Mouse (Mus musculus): ENCODE measurements around the gene Rnf223. TPM values are rescaled to one million over a fixed set of nuclear protein-coding genes. Genes with fewer than 3 reads are reported as not detected.
A peak's percentile ranks its signal among the peaks of the same experiment; 100 is the strongest.

Rnf223 gene
- polyA plus RNA-seq (2017; shearing (Covaris generic)) = not detected

GRCm38 (mm10) chr4:156130436-156130835 lies at the start of gene Rnf223:
Gene Rnf223, plus strand, starts transcription at chr4:156130513.
- no peak for ATAC-seq

GRCm38 (mm10) chr4:156082621-156083234 lies 47.6 kb upstream of the Rnf223 start:
- no peak for ATAC-seq

GRCm38 (mm10) chr4:156083348-156083747 lies 47.0 kb upstream of the Rnf223 start:
- no peak for ATAC-seq

GRCm38 (mm10) chr4:156084096-156084879 lies 46.0 kb upstream of the Rnf223 start:
- ATAC-seq = no peak

- ATAC-seq = no peak
Measured at GRCm38 (mm10) chr4:156085256-156085655, 45.1 kb upstream of the Rnf223 start.

GRCm38 (mm10) chr4:156087398-156088087 lies 42.8 kb upstream of the Rnf223 start:
- ATAC-seq = no peak

- no peak for ATAC-seq
Measured at GRCm38 (mm10) chr4:156091236-156091635, 39.1 kb upstream of the Rnf223 start.

- no peak for ATAC-seq
Measured at GRCm38 (mm10) chr4:156092765-156093164, 37.5 kb upstream of the Rnf223 start.

- no peak for ATAC-seq
Measured at GRCm38 (mm10) chr4:156093758-156094157, 36.6 kb upstream of the Rnf223 start.

- no peak for ATAC-seq
Measured at GRCm38 (mm10) chr4:156096191-156096590, 34.1 kb upstream of the Rnf223 start.

- no peak for ATAC-seq
Measured at GRCm38 (mm10) chr4:156097770-156098366, 32.4 kb upstream of the Rnf223 start.

- ATAC-seq = no peak
Measured at GRCm38 (mm10) chr4:156099427-156099826, 30.9 kb upstream of the Rnf223 start.

- ATAC-seq = no peak
Measured at GRCm38 (mm10) chr4:156100501-156100900, 29.8 kb upstream of the Rnf223 start.

GRCm38 (mm10) chr4:156101481-156101903 lies 28.8 kb upstream of the Rnf223 start:
- ATAC-seq = no peak

- ATAC-seq = no peak
Measured at GRCm38 (mm10) chr4:156103342-156103741, 27.0 kb upstream of the Rnf223 start.

- ATAC-seq = no peak
Measured at GRCm38 (mm10) chr4:156108606-156109546, 21.4 kb upstream of the Rnf223 start.

GRCm38 (mm10) chr4:156109570-156110331 lies 20.6 kb upstream of the Rnf223 start, which contains the start of gene 9430015G10Rik:
Gene 9430015G10Rik, plus strand, starts transcription at chr4:156109982.
- peak; percentile 95 for ATAC-seq

GRCm38 (mm10) chr4:156124077-156124476 lies 6.2 kb upstream of the Rnf223 start:
- ATAC-seq = no peak

GRCm38 (mm10) chr4:156125393-156125792 lies 4.9 kb upstream of the Rnf223 start:
- ATAC-seq = no peak

GRCm38 (mm10) chr4:156126841-156127240 lies 3.5 kb upstream of the Rnf223 start:
- no peak for ATAC-seq

GRCm38 (mm10) chr4:156128746-156129145 lies 1.6 kb upstream of the Rnf223 start:
- ATAC-seq = no peak

All from CD4-positive, CD25-positive, alpha-beta regulatory T cell, adult 4 months (primary cell).